Mouse (Mus musculus): Measurements from ENCODE around the gene Pik3c2g. TPM values are rescaled to one million over a fixed set of nuclear protein-coding genes. Genes with fewer than 3 reads are reported as not detected.

Pik3c2g gene
- polyA plus RNA-seq, 1 experiment from 2014 or later = 0.22 TPM

- H3K27me3 ChIP-seq (replicated peaks; ENCODE audit: control insufficient read depth, insufficient read depth, low read length) = no peaks in the 10 kb centered on the region
- no peak overlapping the region for H3K9ac ChIP-seq (ENCODE audit: low read depth, low read length)
- ATAC-seq = no peak
- no peak overlapping the region for H3K27ac ChIP-seq (ENCODE audit: low read depth, low read length)
- H3K4me1 ChIP-seq (replicated peaks; ENCODE audit: control insufficient read depth, insufficient read depth, low read length) = no peaks in the 10 kb centered on the region
- no peaks in the 10 kb centered on the region for H3K9me3 ChIP-seq (ENCODE audit: control insufficient read depth)
- no peaks in the 10 kb centered on the region for H3K36me3 ChIP-seq (ENCODE audit: control insufficient read depth, insufficient read depth)
- TF ChIP-seq CTCF (IDR thresholded peaks at IDR 0.05; ENCODE audit: low read depth) = no peak
- no peak overlapping the region for H3K4me2 ChIP-seq (replicated peaks; ENCODE audit: low read depth)
- WGBS = 90% methylated on average over 4 of the region's 4 CpGs
- H3K4me3 ChIP-seq (ENCODE audit: low read depth, low read length) = no peak overlapping the region
Observed at GRCm38 (mm10) chr6:139843531-139843930, 256.5 kb downstream of the Pik3c2g start.

- Histone ChIP-seq H3K27ac (ENCODE audit: low read depth, low read length) (no peak overlapping the region), H3K36me3 (ENCODE audit: control insufficient read depth, insufficient read depth) (no peaks in the 10 kb centered on the region), H3K4me2 (replicated peaks; ENCODE audit: low read depth) (no peak overlapping the region), H3K9ac (ENCODE audit: low read depth, low read length) (no peak overlapping the region), H3K9me3 (ENCODE audit: control insufficient read depth) (no peaks in the 10 kb centered on the region), H3K4me3 (ENCODE audit: low read depth, low read length) (no peak overlapping the region), H3K27me3 (replicated peaks; ENCODE audit: control insufficient read depth, insufficient read depth, low read length) (no peaks in the 10 kb centered on the region), H3K4me1 (replicated peaks; ENCODE audit: control insufficient read depth, insufficient read depth, low read length) (no peaks in the 10 kb centered on the region)
- WGBS = 63% methylated on average over 7 of the region's 7 CpGs
- no peak for ATAC-seq
- TF ChIP-seq CTCF (IDR thresholded peaks at IDR 0.05; ENCODE audit: low read depth) = no peak
Observed at GRCm38 (mm10) chr6:139846889-139847544, 260.0 kb downstream of the Pik3c2g start.

- ATAC-seq = no peak
- H3K27ac ChIP-seq (ENCODE audit: low read depth, low read length) = no peak overlapping the region
- no peaks in the 10 kb centered on the region for H3K9me3 ChIP-seq (ENCODE audit: control insufficient read depth)
- no peak overlapping the region for H3K4me2 ChIP-seq (replicated peaks; ENCODE audit: low read depth)
- H3K4me3 ChIP-seq (ENCODE audit: low read depth, low read length) = no peak overlapping the region
- no peaks in the 10 kb centered on the region for H3K27me3 ChIP-seq (replicated peaks; ENCODE audit: control insufficient read depth, insufficient read depth, low read length)
- TF ChIP-seq CTCF (IDR thresholded peaks at IDR 0.05; ENCODE audit: low read depth) = no peak
- WGBS = 76% methylated on average over 3 of the region's 3 CpGs
- H3K4me1 ChIP-seq (replicated peaks; ENCODE audit: control insufficient read depth, insufficient read depth, low read length) = no peaks in the 10 kb centered on the region
- no peaks in the 10 kb centered on the region for H3K36me3 ChIP-seq (ENCODE audit: control insufficient read depth, insufficient read depth)
- H3K9ac ChIP-seq (ENCODE audit: low read depth, low read length) = no peak overlapping the region
Observed at GRCm38 (mm10) chr6:139849931-139850330, 262.9 kb downstream of the Pik3c2g start.

GRCm38 (mm10) chr6:139851705-139852603, 264.9 kb downstream of the Pik3c2g start:
- no peaks in the 10 kb centered on the region for H3K9me3 ChIP-seq (ENCODE audit: control insufficient read depth)
- no peaks in the 10 kb centered on the region for H3K4me1 ChIP-seq (replicated peaks; ENCODE audit: control insufficient read depth, insufficient read depth, low read length)
- no peak for ATAC-seq
- no peaks in the 10 kb centered on the region for H3K27me3 ChIP-seq (replicated peaks; ENCODE audit: control insufficient read depth, insufficient read depth, low read length)
- H3K27ac ChIP-seq (ENCODE audit: low read depth, low read length) = no peak overlapping the region
- no peak overlapping the region for H3K4me3 ChIP-seq (ENCODE audit: low read depth, low read length)
- H3K9ac ChIP-seq (ENCODE audit: low read depth, low read length) = no peak overlapping the region
- H3K36me3 ChIP-seq (ENCODE audit: control insufficient read depth, insufficient read depth) = no peaks in the 10 kb centered on the region
- WGBS = 87% methylated on average over 21 of the region's 21 CpGs
- TF ChIP-seq CTCF (IDR thresholded peaks at IDR 0.05; ENCODE audit: low read depth) = no peak
- H3K4me2 ChIP-seq (replicated peaks; ENCODE audit: low read depth) = no peak overlapping the region

DNA sequence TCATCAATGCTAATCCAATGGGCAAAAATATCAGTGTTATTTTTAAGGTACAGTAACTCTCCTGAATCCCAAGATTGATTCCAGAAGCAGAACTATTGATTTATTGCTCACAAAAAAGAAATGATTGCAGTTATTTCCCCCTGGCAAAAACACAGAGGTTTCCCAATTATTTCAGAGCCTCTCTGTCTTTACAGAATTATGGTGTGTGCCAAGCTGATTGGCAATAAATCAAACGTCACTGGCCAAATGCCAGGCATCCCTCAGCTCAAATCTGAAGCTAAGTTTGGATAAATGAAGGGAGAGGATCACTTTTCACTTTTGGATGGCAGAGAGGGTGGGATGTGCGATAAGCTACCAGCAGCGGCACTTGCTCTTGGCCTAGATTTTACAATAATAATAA, 265.8 kb downstream of the Pik3c2g start:
- no peak overlapping the region for H3K4me2 ChIP-seq (replicated peaks; ENCODE audit: low read depth)
- no peaks in the 10 kb centered on the region for H3K9me3 ChIP-seq (ENCODE audit: control insufficient read depth)
- H3K36me3 ChIP-seq (ENCODE audit: control insufficient read depth, insufficient read depth) = no peaks in the 10 kb centered on the region
- H3K27ac ChIP-seq (ENCODE audit: low read depth, low read length) = no peak overlapping the region
- ATAC-seq = no peak
- WGBS = 84% methylated on average over 3 of the region's 3 CpGs
- no peak overlapping the region for H3K9ac ChIP-seq (ENCODE audit: low read depth, low read length)
- no peaks in the 10 kb centered on the region for H3K27me3 ChIP-seq (replicated peaks; ENCODE audit: control insufficient read depth, insufficient read depth, low read length)
- H3K4me3 ChIP-seq (ENCODE audit: low read depth, low read length) = no peak overlapping the region
- TF ChIP-seq CTCF (IDR thresholded peaks at IDR 0.05; ENCODE audit: low read depth) = no peak
- no peaks in the 10 kb centered on the region for H3K4me1 ChIP-seq (replicated peaks; ENCODE audit: control insufficient read depth, insufficient read depth, low read length)

GRCm38 (mm10) chr6:139860141-139860540, 273.1 kb downstream of the Pik3c2g start:
- H3K27ac ChIP-seq (ENCODE audit: low read depth, low read length) = no peak overlapping the region
- H3K4me2 ChIP-seq (replicated peaks; ENCODE audit: low read depth) = no peak overlapping the region
- TF ChIP-seq CTCF (IDR thresholded peaks at IDR 0.05; ENCODE audit: low read depth) = no peak
- no peaks in the 10 kb centered on the region for H3K27me3 ChIP-seq (replicated peaks; ENCODE audit: control insufficient read depth, insufficient read depth, low read length)
- H3K9me3 ChIP-seq (ENCODE audit: control insufficient read depth) = no peaks in the 10 kb centered on the region
- H3K9ac ChIP-seq (ENCODE audit: low read depth, low read length) = no peak overlapping the region
- no peaks in the 10 kb centered on the region for H3K4me1 ChIP-seq (replicated peaks; ENCODE audit: control insufficient read depth, insufficient read depth, low read length)
- 58% methylated on average over 3 of the region's 3 CpGs for WGBS
- ATAC-seq = no peak
- no peak overlapping the region for H3K4me3 ChIP-seq (ENCODE audit: low read depth, low read length)
- no peaks in the 10 kb centered on the region for H3K36me3 ChIP-seq (ENCODE audit: control insufficient read depth, insufficient read depth)
